Mouse (Mus musculus) c-Kit-positive CD71-positive TER-119-positive erythroid progenitor cells, embryonic 14.5 days (primary cell): Measurements from ENCODE around the gene Tmed1.
"Not testable (repeated sequence)": the region's sequence is repeated elsewhere in the genome, so short reads cannot be mapped to it uniquely, and the experiment has no call there.

Experiments
- DNase-seq: peaks from one replicate; pipeline ENCODE4 v3.0.0-alpha.2; 2013; ENCODE audit warnings: low spot score

Gene Tmed1

DNA sequence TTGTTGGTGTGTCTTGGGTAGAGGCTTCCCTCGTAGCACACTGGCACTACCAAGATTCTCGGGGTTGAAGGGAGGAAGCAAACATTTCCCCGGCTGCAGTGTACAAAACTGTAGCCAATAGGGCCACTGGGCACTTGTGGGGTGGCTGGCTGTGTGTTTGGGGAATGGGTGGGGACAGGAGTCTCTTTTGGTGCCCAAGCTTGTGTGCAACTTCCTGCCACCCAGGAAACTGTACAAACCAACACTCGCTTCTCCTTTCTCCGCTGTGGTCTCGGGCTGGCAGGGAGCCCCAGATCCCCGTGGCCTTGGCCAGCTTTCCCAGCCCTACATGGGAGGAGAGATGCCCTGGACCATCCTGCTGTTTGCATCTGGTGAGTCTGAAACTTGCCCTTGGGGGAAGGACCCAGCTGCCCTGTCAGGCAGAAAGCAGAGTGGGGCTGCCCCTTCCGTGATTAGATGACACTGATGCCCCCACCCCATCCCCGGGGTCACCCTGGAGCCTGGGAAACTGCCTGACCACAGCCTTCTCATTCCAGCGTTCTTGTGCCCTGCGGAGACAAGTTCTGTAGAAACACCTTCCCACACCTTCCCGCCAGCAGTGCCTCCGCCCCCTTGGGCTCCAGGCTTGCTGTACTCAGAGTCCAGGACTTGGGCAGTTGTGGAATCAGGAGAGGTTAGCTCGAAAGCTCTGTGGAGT, 16.0 kb upstream of the Tmed1 start, which contains the start of gene AB124611:
Gene AB124611, plus strand, starts transcription at position 240 of the 697 bp plus-strand sequence.
- no peak for DNase-seq

DNA sequence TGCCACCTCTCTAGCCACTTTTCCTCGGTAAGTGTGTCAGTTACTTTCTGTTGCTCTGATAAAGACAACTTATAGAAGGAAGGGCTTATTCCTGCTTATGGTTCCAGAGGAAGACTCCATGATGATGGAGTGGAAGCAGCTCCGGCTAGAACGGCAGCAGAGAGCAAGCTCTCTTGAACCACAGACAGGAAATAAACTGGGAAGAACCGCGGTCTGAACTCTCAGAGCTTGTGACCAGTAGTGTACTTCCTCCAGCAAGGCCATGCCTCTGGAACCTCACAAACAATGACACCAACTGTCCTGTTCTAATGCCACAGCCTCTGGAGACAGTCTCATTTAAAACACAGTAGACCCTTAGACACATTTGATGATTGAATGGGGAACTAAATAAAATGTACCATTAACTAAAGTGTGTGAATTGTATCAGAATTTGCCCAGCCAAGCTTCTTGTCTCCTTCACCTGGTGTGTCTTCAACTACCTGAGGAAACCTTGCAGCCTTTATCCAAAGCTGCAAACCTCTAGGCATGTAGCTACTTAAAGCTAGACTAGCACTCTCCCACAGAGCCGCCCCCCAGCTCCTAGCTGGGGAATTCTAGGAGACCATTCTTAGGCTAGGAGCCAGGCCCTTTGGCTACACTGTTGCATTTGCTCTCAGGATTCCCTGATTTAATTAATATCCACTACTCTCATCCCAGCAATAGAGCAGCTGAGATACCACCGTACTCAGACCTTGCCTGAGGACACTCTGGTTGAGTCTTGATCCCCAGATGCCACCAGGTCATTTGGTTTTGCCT, 15.3 kb upstream of the Tmed1 start:
- DNase-seq: no peak

DNA sequence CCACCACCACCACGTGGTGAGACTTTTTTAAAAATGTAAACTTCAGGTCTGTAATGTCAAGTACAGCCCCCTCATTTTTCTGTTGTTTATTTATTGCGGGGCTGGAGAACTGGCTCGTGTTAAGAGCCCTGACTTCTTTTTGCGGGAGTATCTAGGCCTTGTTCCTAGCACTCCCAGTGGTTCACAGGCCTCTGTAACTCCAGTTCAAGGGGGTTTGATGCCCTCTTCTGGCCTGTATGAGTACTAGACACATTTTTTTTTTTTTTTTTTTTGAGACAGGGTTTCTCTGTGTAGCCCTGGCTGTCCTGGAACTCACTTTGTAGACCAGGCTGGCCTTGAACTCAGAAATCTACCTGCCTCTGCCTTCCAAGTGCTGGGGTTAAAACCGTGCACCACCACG, 8.6 kb upstream of the Tmed1 start:
- DNase-seq: not testable (repeated sequence)

- no peak for DNase-seq
Measured at GRCm38 (mm10) chr9:21517947-21518495, 8.0 kb upstream of the Tmed1 start.

DNA sequence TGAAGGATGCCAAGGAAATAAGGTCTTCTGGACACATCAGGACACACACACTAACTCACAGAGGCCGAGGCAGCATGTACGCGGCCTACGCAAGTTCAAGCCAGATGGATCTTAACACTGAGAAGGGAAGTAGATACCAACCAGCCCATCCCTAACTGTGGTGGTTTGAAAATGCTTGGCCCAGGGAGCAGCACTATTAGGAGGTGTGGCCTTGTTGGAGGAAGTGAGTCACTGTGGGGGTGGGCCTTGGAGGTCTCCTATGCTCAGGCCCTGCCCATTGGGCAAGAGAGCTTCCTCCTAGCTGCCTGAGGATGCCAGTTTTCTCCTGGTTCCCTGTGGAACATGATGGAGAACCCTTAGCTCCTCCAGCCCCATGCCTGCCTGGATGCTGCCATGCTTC, 3.4 kb upstream of the Tmed1 start:
- DNase-seq: no peak

DNA sequence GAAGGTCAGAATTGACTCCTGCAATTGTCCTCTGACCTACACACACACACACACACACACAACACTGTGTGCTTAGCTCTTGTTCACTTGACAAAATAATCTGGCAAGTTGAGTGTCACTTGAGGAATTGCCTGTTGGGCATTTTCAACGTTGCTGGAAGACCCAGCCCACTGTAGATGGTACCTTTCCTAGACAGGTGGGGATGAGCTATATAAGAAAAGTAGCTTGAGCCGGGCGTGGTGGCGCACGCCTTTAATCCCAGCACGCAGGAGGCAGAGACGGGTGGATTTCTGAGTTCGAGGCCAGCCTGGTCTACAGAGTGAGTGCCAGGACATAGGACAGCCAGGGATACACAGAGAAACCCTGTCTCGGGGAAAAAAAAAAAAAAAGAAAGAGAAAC, 1.0 kb upstream of the Tmed1 start:
- DNase-seq: no peak

DNA sequence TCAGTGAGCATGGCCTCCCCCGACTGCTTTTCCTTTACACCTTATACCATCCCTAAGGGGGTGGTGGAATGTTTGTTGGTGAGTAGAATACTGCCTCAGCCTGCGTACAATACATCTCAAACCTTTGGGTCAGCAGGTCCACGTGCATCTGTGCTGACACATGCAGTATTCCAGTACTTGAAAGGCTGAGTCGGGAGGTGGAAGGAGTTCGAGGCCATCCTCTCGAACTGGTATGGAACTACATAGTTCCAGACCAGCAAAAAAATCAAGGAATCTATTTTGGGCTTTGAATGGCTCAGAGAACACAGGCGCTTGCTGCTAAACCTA, 600 bp upstream of the Tmed1 start:
- DNase-seq: no peak

DNA sequence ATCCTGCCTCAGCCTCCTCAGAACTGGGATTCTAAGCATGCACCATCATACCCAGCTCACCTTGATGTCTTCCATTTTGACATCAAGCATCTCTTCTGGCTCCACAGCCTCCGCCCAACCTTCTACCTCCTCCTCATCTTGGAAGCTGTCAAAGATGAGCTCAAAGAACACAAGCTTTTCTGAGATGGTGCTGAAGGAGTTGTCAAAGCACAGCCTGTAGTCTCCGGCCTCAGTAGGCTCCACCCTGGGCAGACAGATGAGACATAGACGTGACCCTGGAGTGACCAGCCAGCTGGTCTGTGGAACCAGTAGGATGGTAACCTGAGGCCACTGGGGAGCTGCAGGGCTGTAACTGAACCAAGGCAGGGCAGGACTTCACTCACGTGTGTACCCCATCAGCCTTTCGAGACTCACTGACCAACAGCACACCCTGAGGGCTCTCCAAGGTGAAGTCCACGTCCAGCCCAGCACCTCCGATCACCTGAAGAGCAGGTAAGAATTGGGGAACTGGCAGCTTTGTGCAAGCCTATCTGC, 1.1 kb downstream of the Tmed1 start:
- DNase-seq: peak; percentile 15

GRCm38 (mm10) chr9:21507753-21508430, 2.2 kb downstream of the Tmed1 start:
- DNase-seq: no peak

DNA sequence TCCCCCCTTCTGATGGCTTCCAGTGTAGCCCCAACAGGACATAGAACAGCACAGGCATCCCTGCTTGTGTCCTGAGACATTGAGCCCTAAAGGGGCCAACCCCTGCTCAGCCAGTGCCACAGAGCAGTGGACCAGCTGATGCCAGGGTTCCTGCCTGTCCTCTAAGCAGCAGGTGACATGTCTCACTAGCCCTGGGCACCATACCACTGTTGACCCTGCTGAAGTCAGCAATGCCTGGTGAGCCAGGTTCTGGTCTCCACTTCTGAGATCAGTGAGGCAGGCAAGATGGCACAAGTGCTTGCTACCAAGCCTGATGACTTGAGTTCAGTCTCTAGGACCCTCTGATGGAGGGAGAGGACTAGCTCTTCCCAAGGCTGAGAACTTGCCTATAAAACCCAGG, 4.3 kb downstream of the Tmed1 start:
- no peak for DNase-seq

DNA sequence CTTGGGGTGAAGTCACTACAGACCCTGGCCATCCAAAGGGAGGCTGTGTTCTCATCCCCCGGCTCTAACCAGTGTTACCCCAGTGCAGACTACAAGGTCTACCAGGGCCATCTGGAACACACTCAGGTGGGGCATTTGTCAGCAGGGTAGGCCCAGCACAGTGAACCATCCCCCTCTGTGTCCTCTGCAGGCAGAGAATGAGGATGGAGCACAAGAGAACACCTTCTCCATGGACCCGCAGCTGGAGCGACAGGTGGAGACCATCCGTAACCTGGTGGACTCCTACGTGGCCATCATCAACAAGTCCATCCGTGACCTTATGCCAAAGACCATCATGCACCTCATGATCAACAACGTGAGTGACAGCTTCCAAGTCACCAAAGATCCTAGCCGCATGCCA, 6.7 kb downstream of the Tmed1 start:
- no peak for DNase-seq

DNA sequence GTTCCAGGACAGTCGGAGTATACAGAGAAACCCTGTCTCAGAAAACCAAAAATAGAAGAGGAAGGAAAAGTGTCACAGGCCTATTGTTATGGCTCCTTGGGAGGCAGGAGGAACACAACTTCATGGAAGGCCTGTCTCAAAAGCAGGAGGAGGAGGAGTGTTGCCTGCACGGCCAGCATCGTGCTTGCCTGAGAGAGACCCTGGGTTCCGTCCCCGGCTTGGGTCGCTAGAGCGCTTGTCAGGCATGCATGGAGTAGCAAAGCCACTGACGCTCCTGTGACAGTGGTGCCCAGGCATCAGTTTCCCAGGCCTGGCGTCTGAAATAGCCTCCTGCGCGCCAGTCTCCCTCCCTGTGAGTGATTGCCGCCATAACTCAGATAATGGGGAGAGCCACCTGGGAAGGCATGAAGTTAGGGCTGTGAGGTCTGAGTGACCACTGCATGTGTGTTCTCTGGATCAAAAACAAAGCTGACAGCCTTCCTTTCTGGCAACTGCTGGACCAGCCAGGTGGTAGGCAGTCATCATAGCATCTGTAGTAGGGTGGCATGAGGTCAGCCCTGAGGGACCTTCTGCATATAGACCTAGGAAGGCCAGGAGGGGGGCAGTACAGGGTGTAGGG, 11.7 kb downstream of the Tmed1 start:
- DNase-seq: no peak

DNA sequence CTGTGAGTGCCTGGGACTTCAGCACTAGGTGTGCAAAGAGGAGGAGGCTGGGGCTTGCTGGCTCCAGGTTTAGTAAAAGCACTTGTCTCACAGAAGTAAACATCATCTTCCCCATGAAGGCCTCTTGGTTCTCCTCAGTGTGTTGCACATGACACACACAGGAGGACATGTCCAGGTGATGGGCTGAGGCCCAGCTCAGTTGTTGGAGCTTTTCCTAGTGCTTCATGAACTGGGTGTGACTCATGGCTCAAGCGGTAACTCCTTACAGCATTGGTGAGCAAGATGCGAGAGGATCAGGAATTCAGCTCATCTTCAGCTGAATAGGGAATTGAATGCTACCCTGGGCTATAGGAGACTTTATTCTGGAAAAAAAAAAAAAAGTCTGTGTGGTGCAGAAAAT, 12.4 kb downstream of the Tmed1 start:
- DNase-seq: no peak

DNA sequence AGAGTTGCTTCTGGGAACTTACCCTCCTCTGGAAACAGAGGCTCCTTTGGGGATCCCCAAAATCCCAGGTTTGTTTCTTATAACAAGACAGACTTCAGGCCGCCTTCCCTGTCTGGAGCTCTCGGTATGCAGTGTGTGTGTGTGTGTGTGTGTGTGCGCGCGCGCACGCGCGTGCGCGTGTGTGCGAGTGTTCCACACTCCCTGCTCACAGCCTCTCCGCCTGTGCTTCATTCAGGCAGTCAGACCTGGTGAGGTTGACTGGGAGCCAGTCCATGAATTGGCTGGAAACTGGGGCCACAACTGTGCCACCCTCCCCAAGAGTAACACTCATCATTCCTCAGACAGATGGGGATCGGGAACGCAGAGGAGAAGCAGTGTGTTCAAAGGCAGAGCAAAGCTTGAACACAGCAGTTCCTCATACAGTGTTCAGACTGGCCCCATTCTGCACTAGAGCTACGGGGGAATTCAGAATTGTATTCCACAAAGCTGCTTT, 13.0 kb downstream of the Tmed1 start:
- DNase-seq: no peak

- DNase-seq: no peak
Measured at GRCm38 (mm10) chr9:21496308-21497049, 13.6 kb downstream of the Tmed1 start.

DNA sequence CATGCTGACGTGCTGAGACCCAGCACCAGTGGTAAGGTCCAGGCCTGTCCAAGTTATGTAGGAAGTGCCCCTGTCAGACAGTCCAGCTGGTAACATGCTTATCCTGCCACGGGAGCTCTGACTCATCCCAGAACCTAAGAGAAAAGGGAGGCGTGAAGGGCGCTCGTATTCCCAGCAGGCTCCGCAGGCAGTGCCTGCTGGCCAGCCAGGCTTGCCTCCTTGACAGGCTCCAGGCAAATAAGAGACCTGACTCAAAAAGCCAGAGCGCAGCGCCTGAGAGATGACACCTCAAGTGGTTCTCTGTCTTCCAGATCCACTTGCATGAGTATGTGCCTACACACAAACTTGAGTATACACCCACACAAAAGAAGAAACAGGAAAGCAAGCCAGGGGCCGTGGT, 15.3 kb downstream of the Tmed1 start:
- no peak for DNase-seq

DNA sequence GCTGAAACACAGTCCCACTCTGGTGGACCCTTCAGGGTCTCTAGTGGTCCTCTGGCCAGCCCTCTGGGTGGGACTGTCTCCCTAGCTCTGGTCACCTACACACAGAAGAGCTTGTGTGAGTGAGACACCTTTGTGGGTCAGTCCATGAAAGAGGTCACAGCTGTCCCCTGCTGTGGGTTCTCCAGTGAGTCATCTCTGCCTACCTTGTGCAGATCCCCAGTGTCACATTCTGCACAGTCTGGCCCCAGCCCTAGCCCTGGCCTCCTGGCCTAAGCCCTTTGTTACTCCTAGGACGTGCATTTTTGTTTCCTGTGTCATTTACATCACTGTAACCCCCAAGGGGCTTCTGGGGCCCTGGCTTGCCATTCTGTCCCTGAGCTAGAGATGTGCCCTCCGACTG, 16.1 kb downstream of the Tmed1 start:
- no peak for DNase-seq

GRCm38 (mm10) chr9:21490696-21491095, 19.4 kb downstream of the Tmed1 start:
- DNase-seq: no peak

- not testable (repeated sequence) for DNase-seq
Measured at GRCm38 (mm10) chr9:21488246-21488645, 21.8 kb downstream of the Tmed1 start.

GRCm38 (mm10) chr9:21484065-21484464, 26.0 kb downstream of the Tmed1 start:
- DNase-seq: no peak

DNA sequence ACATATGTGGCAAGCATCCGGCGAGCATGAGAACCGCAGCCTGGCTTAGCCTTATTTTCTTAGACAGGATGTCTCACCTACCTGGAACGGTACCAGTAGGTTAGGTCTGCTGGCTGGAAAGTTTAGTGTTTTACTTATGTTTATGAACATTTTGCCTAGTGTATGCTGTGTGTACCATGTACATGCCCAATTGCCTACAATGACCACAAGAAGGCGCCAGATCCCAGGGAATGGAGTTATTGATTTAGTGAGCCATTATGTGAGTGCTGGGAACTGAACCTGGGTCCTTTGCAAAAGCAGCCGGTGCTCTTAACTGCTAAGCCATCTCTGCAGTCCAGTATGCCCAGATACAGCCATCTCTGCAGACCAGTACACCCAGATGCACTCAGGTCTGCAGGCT, 32.3 kb downstream of the Tmed1 start:
- no peak for DNase-seq
